Mouse (Mus musculus) adrenal gland, adult 2 months (tissue): ENCODE data around the gene Oprm1. TPM values are rescaled to one million over a fixed set of nuclear protein-coding genes. Genes with fewer than 3 reads are reported as not detected.

Experiments
- polyA plus RNA-seq: library from polyadenylated mRNA; depleted of rRNA; stranded (reverse); fragments of >200 nt; gene quantifications from 2 replicates; pipeline ENCODE4 v1.2.3, GENCODE M21; 2012; rRNA removed
- total RNA-seq, 2 experiments: library from RNA; stranded (reverse); gene quantifications; 2 replicates each; pipeline ENCODE4 v1.2.3; 2021

Oprm1 gene
- total and polyA plus RNA-seq, 3 experiments: 0.79 to 0.86 TPM; not detected in 1

Other genes starting within 250 kb of the Oprm1 start
- not detected for gene Gm10945, start 3.3 kb downstream of the Oprm1 start, total RNA-seq
- not detected in 2 replicates for gene Gm10945, start 3.3 kb downstream of the Oprm1 start, polyA plus RNA-seq